ENCODE assay signal across 10 mouse cellular contexts in the genomic region with DNA sequence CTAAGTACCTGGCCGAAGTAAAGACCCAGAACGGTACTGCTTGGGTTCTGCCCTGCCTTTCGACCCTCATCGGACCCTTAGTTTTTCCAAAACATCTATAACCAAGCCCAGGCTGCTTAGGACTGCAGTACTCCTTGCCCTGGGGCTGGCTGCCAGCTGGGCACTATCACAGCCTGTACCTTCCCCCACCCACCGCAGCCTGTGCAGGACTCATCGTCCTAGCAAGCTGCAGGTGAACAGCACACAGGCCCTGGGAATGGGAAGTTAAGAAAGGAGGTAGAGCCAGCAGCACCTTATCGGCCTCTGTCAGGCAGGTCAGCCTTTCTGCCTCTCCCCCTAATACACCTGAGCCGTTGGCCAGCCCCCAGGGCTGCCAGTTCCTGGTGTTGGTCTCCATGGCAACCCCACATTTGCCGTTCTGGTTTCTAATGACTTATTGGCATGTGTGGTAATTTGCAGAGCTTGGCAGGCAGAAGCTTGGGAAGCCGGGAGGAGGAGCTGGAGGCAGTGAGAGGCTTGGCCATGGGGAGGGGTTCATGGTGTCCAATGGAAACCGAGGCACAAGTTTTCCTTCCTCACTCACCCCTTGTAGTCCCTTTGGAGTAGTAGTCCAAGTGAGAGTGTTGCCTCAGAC. TPM values are rescaled to one million over a fixed set of nuclear protein-coding genes. Genes with fewer than 3 reads are reported as not detected.
A peak's percentile ranks its signal among the peaks of the same experiment; 100 is the strongest.
DNase-seq lines count a peak whose midpoint lies in the region; ATAC-seq and TF ChIP-seq lines count a peak whose summit lies in the region.
"Had no signal": no experiment of that assay in that cellular context is flagged by ENCODE, and none has a peak within 500 bp of the region (broad histone marks: within the 10 kb centered on the region; RNA-seq: fewer than 3 reads in every experiment).

No protein-coding gene starts in this region.

- no peak for DNase-seq in cerebellum, adult 9-10 months
- DNase-seq in lung, embryonic 14.5 days = peak; percentile 35
- DNase-seq in lung, postnatal 36 days = no peak
- DNase-seq in cerebellum, postnatal 25 days = peak; percentile 62 to 76
- DNase-seq in gastrocnemius, postnatal 14 days = no peak
- DNase-seq in kidney, postnatal 4 days = no peak
- DNase-seq: liver had no signal

- H3K9me3 ChIP-seq in lung, embryonic 14.5 days (ENCODE audit: low read depth, low read length) = no peaks in the 10 kb centered on the region
- no peaks in the 10 kb centered on the region for H3K9me3 ChIP-seq in midbrain, embryonic 16.5 days (replicated peaks; ENCODE audit: control insufficient read depth, low read length, poor library complexity, severe bottlenecking)
- H3K9me3 ChIP-seq: G1E had no signal

- no peak overlapping the region for H3K9ac ChIP-seq in lung, embryonic 14.5 days
- H3K9ac ChIP-seq in midbrain, embryonic 16.5 days (ENCODE audit: low read depth, low read length) = no peak overlapping the region

- no peak overlapping the region for H3K4me2 ChIP-seq in lung, embryonic 14.5 days
- H3K4me2 ChIP-seq in midbrain, embryonic 16.5 days (ENCODE audit: low read length) = peak overlapping the region; percentile 5; the same call in 1 of the 2 replicates

- intact Hi-C loops in gastrocnemius, postnatal 14 days (cut with DNase I; ENCODE audit: low total_unique reads) = no loop called here

- no peaks in the 10 kb centered on the region for H3K4me1 ChIP-seq in lung, embryonic 14.5 days (ENCODE audit: insufficient read depth)
- peaks cover 17% of the 10 kb centered on the region for H3K4me1 ChIP-seq in midbrain, embryonic 16.5 days (ENCODE audit: control insufficient read depth, insufficient read depth, low read length)

- TF ChIP-seq CTCF in lung, embryonic 14.5 days (IDR thresholded peaks at IDR 0.05; ENCODE audit: low read depth) = no peak

- H3K27me3 ChIP-seq in lung, embryonic 14.5 days (ENCODE audit: insufficient read depth, low read length) = no peaks in the 10 kb centered on the region
- no peaks in the 10 kb centered on the region for H3K27me3 ChIP-seq in midbrain, embryonic 16.5 days (ENCODE audit: control insufficient read depth, insufficient read depth, low read depth, low read length)

- no peaks in the 10 kb centered on the region for H3K36me3 ChIP-seq in lung, embryonic 14.5 days (ENCODE audit: insufficient read depth)
- peaks cover 9% of the 10 kb centered on the region; the same call in 1 of the 2 replicates for H3K36me3 ChIP-seq in midbrain, embryonic 16.5 days (ENCODE audit: control insufficient read depth, insufficient read depth, low read length)
- H3K36me3 ChIP-seq: G1E had no signal

- no peak overlapping the region for H3K4me3 ChIP-seq in lung, embryonic 14.5 days (ENCODE audit: low read depth, low read length)
- no peak overlapping the region for H3K4me3 ChIP-seq in midbrain, embryonic 16.5 days (ENCODE audit: low read depth, low read length)

- WGBS in lung, embryonic 14.5 days = 65% methylated on average over 11 of the region's 11 CpGs
- 62% methylated on average over 11 of the region's 11 CpGs for WGBS in midbrain, embryonic 16.5 days

- ATAC-seq in cerebellum, adult (ENCODE audit: insufficient number of reproducible peaks, low FRiP score, low TSS enrichment) = 0 out of 2 replicates have a peak, but pooled peaks have one; percentile 3
- ATAC-seq in lung, embryonic 14.5 days (ENCODE audit: insufficient read depth) = no peak
- peak; percentile 23; the same call in 1 of the 2 replicates for ATAC-seq in midbrain, embryonic 16.5 days

- H3K27ac ChIP-seq in lung, embryonic 14.5 days (ENCODE audit: low read depth) = no peak overlapping the region
- peak overlapping the region; percentile 28; the same call in 1 of the 2 replicates for H3K27ac ChIP-seq in midbrain, embryonic 16.5 days (ENCODE audit: low read length)

RNA-seq across cellular contexts. Expression of gene Lrrn2, which starts 10.2 kb away (rescaled TPM):
- polyA plus RNA-seq in lung, embryonic 14.5 days (2014; fragmentation: Nextera tagmentation; extraction: Ambion mirVana) = 3.2 and 3.5 TPM in 2 replicates
- polyA plus RNA-seq in midbrain, embryonic 16.5 days (2015; fragmentation: Nextera tagmentation; extraction: Ambion mirVana) = 59.1 and 61.4 TPM in 2 replicates
- total RNA-seq in gastrocnemius, postnatal 14 days (2021) = 1 to 10 TPM; 1.6 to 3.1 TPM
- polyA plus RNA-seq: G1E had no signal

Comparison
In these comparisons a context has a peak if more than half of its experiments do, and no peak if none do; other contexts are left out.
1. DNase-seq: peak in lung, embryonic 14.5 days (single experiment) and cerebellum, postnatal 25 days (2 of 2); none in cerebellum, adult 9-10 months (single experiment), lung, postnatal 36 days (single experiment), gastrocnemius, postnatal 14 days (single experiment) and kidney, postnatal 4 days (0 of 2).
2. RNA of gene Lrrn2, which starts 10.2 kb away (polyA plus RNA-seq): 59.1 to 61.4 TPM in midbrain, embryonic 16.5 days; 3.2 to 3.5 TPM in lung, embryonic 14.5 days; every median in the first group is over 10 times any median in the second.